Mouse (Mus musculus) hindbrain, embryonic 10.5 days (tissue): ENCODE data around the gene Igfbp1. TPM values are rescaled to one million over a fixed set of nuclear protein-coding genes. Genes with fewer than 3 reads are reported as not detected.

Experiments
- DNase-seq: peaks from one replicate; pipeline ENCODE4 v3.0.0-alpha.2; 2017; ENCODE audit warnings: low spot score
- H3K27ac ChIP-seq: fragments of 300-500 bp; sonication (generic); 2 replicates; pipeline ENCODE4 v1.5.1; 2016; ENCODE audit warnings: mild to moderate bottlenecking, moderate library complexity
- H3K27me3 ChIP-seq: fragments of 300-500 bp; sonication (generic); 2 replicates; pipeline ENCODE4 v1.6.1; 2016; ENCODE audit warnings: mild to moderate bottlenecking; ENCODE audit not compliant: poor library complexity, insufficient read depth, severe bottlenecking
- H3K36me3 ChIP-seq: fragments of 300-500 bp; sonication (generic); 2 replicates; pipeline ENCODE4 v1.6.1; 2016; ENCODE audit warnings: mild to moderate bottlenecking, moderate library complexity
- H3K4me1 ChIP-seq: fragments of 300-500 bp; sonication (generic); replicated peaks from 2 replicates; pipeline ENCODE4 v1.6.1; 2016; ENCODE audit warnings: mild to moderate bottlenecking
- H3K4me3 ChIP-seq: fragments of 300-500 bp; sonication (generic); 2 replicates; pipeline ENCODE4 v1.5.1; 2016; ENCODE audit warnings: mild to moderate bottlenecking, moderate library complexity
- H3K9me3 ChIP-seq: fragments of 300-500 bp; sonication (generic); 2 replicates; pipeline ENCODE4 v1.6.1; 2016; ENCODE audit warnings: mild to moderate bottlenecking, moderate library complexity
- WGBS: fragments of 180-500 bp; shearing (Covaris S2); methylation state at CpG from one replicate; pipeline ENCODE4 v1.1.7; 2016; 5-methylcytosine and 5-hydroxymethylcytosine counted together
- polyA plus RNA-seq: library from polyadenylated mRNA; unstranded; fragments of >200 nt; fragmentation: Nextera tagmentation; extraction: Ambion mirVana; gene quantifications from 2 replicates; pipeline ENCODE4 v1.2.1, GENCODE M21; 2016

Gene Igfbp1
- polyA plus RNA-seq, 1 experiment from 2014 or later = 0.16 TPM

- H3K36me3 ChIP-seq = peaks cover 2% of the 10 kb centered on the region; the same call in 1 of the 2 replicates
- no peak overlapping the region for H3K27ac ChIP-seq
- no peaks in the 10 kb centered on the region for H3K4me1 ChIP-seq
- no peak overlapping the region for H3K4me3 ChIP-seq
- no peaks in the 10 kb centered on the region for H3K9me3 ChIP-seq
- no peaks in the 10 kb centered on the region for H3K27me3 ChIP-seq
- DNase-seq = no peak
- WGBS = 90% methylated on average over 6 of the region's 6 CpGs
Observed at GRCm38 (mm10) chr11:7173664-7174063, 23.9 kb upstream of the Igfbp1 start.

GRCm38 (mm10) chr11:7178724-7179123, 18.9 kb upstream of the Igfbp1 start:
- DNase-seq = no peak
- WGBS = 81% methylated on average over 4 of the region's 4 CpGs
- no peak overlapping the region for H3K4me3 ChIP-seq

DNA sequence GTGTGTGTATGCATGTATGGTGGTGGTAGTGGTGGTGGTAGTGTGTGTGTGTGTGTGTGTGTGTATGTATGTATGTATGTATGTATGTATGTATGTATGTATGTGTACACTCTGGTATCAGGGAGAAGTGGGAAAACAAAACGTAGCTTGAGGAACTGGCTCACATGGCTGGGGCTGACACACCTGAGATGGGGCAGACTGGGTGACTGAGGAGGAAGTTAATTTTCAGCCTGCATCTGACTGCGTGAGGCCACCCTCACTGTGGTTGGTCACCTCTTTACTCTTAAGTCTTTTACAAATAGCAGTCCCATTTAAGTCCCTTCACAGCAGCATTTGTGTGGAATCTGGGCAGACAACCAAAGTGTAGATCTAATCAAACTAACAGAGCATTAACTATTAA, 18.3 kb upstream of the Igfbp1 start:
- no peaks in the 10 kb centered on the region for H3K36me3 ChIP-seq
- peaks cover 16% of the 10 kb centered on the region for H3K4me1 ChIP-seq
- no peak for DNase-seq
- no peaks in the 10 kb centered on the region for H3K9me3 ChIP-seq
- 81% methylated on average over 2 of the region's 2 CpGs for WGBS
- H3K4me3 ChIP-seq = no peak overlapping the region
- no peak overlapping the region for H3K27ac ChIP-seq
- no peaks in the 10 kb centered on the region for H3K27me3 ChIP-seq

More at GRCm38 (mm10) chr11:7178724-7179123, 18.9 kb upstream of the Igfbp1 start:
- Histone ChIP-seq H3K9me3 (no peaks in the 10 kb centered on the region), H3K4me1 (peaks cover 11% of the 10 kb centered on the region), H3K27ac (no peak overlapping the region), H3K27me3 (no peaks in the 10 kb centered on the region), H3K36me3 (no peaks in the 10 kb centered on the region)

- Histone ChIP-seq H3K27me3 (no peaks in the 10 kb centered on the region), H3K36me3 (no peaks in the 10 kb centered on the region), H3K27ac (no peak overlapping the region), H3K4me3 (no peak overlapping the region), H3K4me1 (peaks cover 38% of the 10 kb centered on the region), H3K9me3 (no peaks in the 10 kb centered on the region)
- 37% methylated on average over 8 of the region's 8 CpGs for WGBS
- peak; percentile 28 for DNase-seq
Observed at GRCm38 (mm10) chr11:7182409-7183042, 15.1 kb upstream of the Igfbp1 start.

GRCm38 (mm10) chr11:7184420-7184819, 13.2 kb upstream of the Igfbp1 start:
- 13% methylated on average over 1 of the region's 1 CpGs for WGBS
- H3K9me3 ChIP-seq = no peaks in the 10 kb centered on the region
- DNase-seq = no peak
- no peaks in the 10 kb centered on the region for H3K36me3 ChIP-seq
- no peak overlapping the region for H3K27ac ChIP-seq
- H3K4me1 ChIP-seq = peaks cover 38% of the 10 kb centered on the region
- H3K27me3 ChIP-seq = no peaks in the 10 kb centered on the region
- no peak overlapping the region for H3K4me3 ChIP-seq

DNA sequence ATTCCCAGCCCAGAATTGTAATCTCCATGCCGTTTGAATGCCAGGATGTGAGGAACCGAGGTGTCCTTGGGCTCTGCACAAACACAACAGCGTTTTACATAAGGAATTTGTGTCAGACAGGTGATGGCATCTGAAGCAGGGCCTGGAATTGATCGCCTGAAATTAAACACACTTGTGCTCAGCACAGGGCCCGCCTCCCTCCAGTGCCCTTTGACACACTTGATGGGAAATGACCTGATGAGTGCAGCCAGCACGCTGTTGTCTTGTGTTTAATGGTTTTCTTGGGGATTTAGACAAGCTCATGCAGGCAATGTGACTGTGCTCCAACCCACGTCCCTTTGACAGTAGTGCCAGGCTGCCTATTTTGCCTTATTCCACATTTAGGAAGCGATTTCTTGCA, 10.1 kb upstream of the Igfbp1 start:
- Histone ChIP-seq H3K27ac (no peak overlapping the region), H3K27me3 (no peaks in the 10 kb centered on the region), H3K4me1 (peaks cover 32% of the 10 kb centered on the region), H3K36me3 (no peaks in the 10 kb centered on the region), H3K9me3 (no peaks in the 10 kb centered on the region), H3K4me3 (no peak overlapping the region)
- DNase-seq = no peak
- WGBS = 62% methylated on average over 8 of the region's 8 CpGs

DNA sequence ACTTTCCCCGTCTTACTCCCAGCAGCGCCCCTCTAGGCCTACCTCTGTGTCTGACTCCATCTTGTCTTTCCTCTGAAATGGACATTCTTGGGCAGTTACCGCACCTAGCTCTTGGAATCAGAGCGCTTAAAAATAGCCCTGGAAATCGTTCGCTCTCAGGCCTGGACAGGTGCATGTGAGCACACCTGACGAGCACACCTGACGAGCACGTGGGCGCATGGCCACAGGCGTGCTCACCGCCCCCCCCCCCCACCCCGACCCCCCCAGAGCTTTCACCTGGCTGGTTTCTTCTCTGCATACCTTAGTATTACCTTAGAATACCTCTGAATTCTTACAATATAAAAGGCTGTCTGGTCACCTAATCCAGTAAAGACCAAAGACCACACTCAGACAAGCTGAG, 9.1 kb upstream of the Igfbp1 start, which contains the start of gene Gm11985:
Gm11985 (minus strand) TSS at position 101 of the 400 bp plus-strand sequence.
- no peaks in the 10 kb centered on the region for H3K9me3 ChIP-seq
- H3K27me3 ChIP-seq = no peaks in the 10 kb centered on the region
- H3K4me1 ChIP-seq = peaks cover 28% of the 10 kb centered on the region
- DNase-seq = no peak
- 89% methylated on average over 13 of the region's 13 CpGs for WGBS
- no peaks in the 10 kb centered on the region for H3K36me3 ChIP-seq
- H3K4me3 ChIP-seq = no peak within 1 kb of the TSS
- no peak within 1 kb of the TSS for H3K27ac ChIP-seq

GRCm38 (mm10) chr11:7192710-7193109, 4.9 kb upstream of the Igfbp1 start:
- no peak for DNase-seq
- no peaks in the 10 kb centered on the region for H3K9me3 ChIP-seq
- H3K4me1 ChIP-seq = peaks cover 8% of the 10 kb centered on the region
- H3K27ac ChIP-seq = no peak overlapping the region
- H3K27me3 ChIP-seq = no peaks in the 10 kb centered on the region
- no peak overlapping the region for H3K4me3 ChIP-seq
- H3K36me3 ChIP-seq = no peaks in the 10 kb centered on the region
- WGBS = 75% methylated on average over 6 of the region's 6 CpGs

DNA sequence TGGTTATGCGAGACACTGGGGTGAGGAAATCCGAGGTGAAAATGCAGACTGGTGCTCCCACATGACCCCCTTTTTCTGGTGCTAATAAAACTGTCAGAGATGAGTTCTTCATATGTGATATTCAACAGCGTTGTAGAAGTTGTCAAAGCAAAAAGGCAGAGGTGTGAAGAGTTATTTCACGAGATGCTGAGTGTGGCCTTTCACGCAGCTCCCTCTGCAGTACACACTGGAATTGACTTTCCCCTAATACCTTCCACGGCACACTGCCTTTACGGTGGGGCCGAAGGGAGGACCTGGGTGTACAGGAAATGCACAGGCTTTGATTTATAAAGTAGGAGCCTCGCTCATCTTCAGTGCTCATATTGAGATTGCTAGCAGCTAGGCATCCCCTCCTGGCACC, 4.4 kb upstream of the Igfbp1 start:
- no peak overlapping the region for H3K4me3 ChIP-seq
- H3K4me1 ChIP-seq = peaks cover 12% of the 10 kb centered on the region
- no peak overlapping the region for H3K27ac ChIP-seq
- no peak for DNase-seq
- H3K9me3 ChIP-seq = no peaks in the 10 kb centered on the region
- H3K36me3 ChIP-seq = no peaks in the 10 kb centered on the region
- H3K27me3 ChIP-seq = no peaks in the 10 kb centered on the region
- 87% methylated on average over 9 of the region's 9 CpGs for WGBS

DNA sequence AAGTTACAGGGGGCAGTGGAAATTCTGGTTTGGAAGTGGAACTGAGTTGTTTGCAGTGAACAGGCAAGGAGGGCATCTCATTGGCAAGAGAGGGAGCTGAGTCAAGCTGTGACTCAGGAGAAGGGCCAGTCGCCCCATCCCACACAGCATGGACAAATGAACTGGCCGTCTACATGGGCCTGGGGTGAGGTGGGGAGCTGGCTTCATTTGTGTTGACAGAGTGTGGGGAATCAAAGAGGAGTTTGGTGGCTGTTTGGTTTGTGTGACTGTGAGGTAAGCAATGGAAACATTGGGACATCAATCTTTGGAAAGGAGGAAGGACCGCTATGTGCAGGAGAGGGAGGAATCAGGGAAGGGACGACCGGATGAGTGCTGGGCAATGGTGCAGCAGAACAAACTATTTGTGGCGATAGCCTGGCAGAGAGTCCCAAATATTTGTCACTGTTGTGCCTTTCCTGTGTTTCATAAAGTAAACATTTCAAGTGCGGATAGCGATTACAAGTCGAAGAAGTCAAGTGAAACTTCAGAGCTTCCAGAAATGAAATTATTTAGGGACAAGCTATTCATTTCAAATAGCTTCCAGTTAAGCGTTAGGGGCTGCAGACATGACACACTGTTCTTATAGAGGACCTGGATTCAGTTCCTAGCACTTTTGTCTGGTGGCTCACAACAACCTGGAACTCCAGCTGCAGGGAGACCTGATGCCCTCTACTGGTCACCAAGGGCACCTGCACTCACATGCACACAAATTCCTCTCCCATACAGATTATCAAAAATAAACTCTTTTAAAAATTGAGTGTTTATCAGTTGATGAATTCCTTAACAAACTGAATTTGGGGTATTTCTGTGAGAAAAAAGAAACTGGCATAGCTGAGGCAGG, 2.9 kb upstream of the Igfbp1 start:
- no peaks in the 10 kb centered on the region for H3K9me3 ChIP-seq
- 93% methylated on average over 10 of the region's 10 CpGs for WGBS
- no peak overlapping the region for H3K27ac ChIP-seq
- no peak for DNase-seq
- H3K4me3 ChIP-seq = no peak overlapping the region
- H3K4me1 ChIP-seq = peaks cover 12% of the 10 kb centered on the region
- H3K27me3 ChIP-seq = no peaks in the 10 kb centered on the region
- H3K36me3 ChIP-seq = no peaks in the 10 kb centered on the region

DNA sequence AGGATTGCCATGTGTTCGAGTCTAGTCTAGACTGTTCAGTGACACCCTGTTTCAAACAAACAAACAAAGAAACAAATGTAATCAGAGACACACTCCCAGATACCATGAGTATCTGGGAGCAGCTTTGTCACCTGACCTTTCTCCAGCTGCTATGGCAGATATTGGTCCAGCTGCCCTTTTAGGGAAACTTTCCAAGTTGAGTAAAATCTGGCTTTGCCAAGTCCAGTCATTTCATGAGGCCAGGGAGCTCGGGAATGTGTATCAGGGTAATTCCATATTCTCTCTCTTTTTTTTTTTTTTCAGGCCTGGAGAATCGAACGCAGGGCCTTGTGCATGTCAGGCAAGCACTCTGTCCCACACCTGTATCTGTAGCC, 2.3 kb upstream of the Igfbp1 start:
- no peak for DNase-seq
- H3K36me3 ChIP-seq = no peaks in the 10 kb centered on the region
- peaks cover 12% of the 10 kb centered on the region for H3K4me1 ChIP-seq
- H3K27me3 ChIP-seq = no peaks in the 10 kb centered on the region
- H3K27ac ChIP-seq = no peak overlapping the region
- no peak overlapping the region for H3K4me3 ChIP-seq
- WGBS = 85% methylated on average over 4 of the region's 4 CpGs
- H3K9me3 ChIP-seq = no peaks in the 10 kb centered on the region

DNA sequence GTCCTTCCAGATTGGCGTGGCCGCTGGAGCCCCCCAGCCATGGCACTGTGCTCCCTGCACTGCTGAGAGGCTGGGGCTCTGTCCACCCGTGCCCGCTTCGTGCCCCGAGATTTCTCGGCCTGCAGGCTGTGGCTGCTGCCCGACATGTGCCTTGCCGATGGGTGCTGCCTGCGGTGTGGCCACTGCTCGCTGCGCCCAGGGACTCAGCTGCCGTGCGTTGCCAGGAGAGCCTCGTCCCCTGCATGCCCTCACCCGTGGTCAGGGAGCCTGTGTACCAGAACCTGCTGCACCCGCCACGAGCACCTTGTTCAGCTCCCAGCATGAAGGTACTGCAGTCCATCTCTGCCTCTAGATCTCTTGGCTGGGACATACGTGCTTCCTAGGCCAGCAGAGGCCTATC, 424 bp downstream of the Igfbp1 start:
- H3K9me3 ChIP-seq = no peaks in the 10 kb centered on the region
- peaks cover 12% of the 10 kb centered on the region for H3K4me1 ChIP-seq
- WGBS = 86% methylated on average over 19 of the region's 19 CpGs
- no peaks in the 10 kb centered on the region for H3K27me3 ChIP-seq
- H3K4me3 ChIP-seq = no peak overlapping the region
- H3K27ac ChIP-seq = peak overlapping the region; percentile 23
- H3K36me3 ChIP-seq = no peaks in the 10 kb centered on the region
- DNase-seq = no peak
